Mouse (Mus musculus) brain, embryonic 14.5 days (tissue): ENCODE measurements around the gene Pex26.

Source experiments
- CTCF ChIP-seq: fragments of 200-500 bp; IDR thresholded peaks from 2 replicates; pipeline ENCODE4 v1.5.1; 2012; ENCODE audit warnings: inconsistent platforms, mild to moderate bottlenecking, moderate library complexity, borderline replicate concordance; ENCODE audit not compliant: insufficient read depth, insufficient read length; ENCODE audit errors: extremely low read depth
- POLR2A ChIP-seq: fragments of 200-500 bp; IDR thresholded peaks from 2 replicates; pipeline ENCODE4 v1.6.1; 2012; ENCODE audit warnings: mild to moderate bottlenecking, inconsistent platforms, borderline replicate concordance; ENCODE audit not compliant: poor library complexity, insufficient read depth, insufficient read length, severe bottlenecking; ENCODE audit errors: extremely low read depth

- TF ChIP-seq POLR2A (no peak), CTCF (no peak)
These were observed 45.0 kb downstream of the Pex26 start for GRCm38 (mm10) chr6:121228421-121228820.
